Mouse (Mus musculus): ENCODE results near the gene Mydgf.

- TF ChIP-seq POLR2A (IDR thresholded peaks at IDR 0.05; ENCODE audit: extremely low read depth, insufficient read depth, low read length): no peak
- no peak for TF ChIP-seq CTCF (IDR thresholded peaks at IDR 0.05; ENCODE audit: low read depth, low read length)
Observed at GRCm38 (mm10) chr17:56163523-56164102, 20.1 kb downstream of the Mydgf start.
